Mouse (Mus musculus): ENCODE measurements at regions not wholly inside any gene's neighbourhood (a gene's known extent, or its start where the extent isn't known, plus 50 kb on each side); places are given as distances from the start of the nearest gene placed in this dataset.
"Not testable (repeated sequence)": the region's sequence is repeated elsewhere in the genome, so short reads cannot be mapped to it uniquely, and the experiment has no call there.

DNA sequence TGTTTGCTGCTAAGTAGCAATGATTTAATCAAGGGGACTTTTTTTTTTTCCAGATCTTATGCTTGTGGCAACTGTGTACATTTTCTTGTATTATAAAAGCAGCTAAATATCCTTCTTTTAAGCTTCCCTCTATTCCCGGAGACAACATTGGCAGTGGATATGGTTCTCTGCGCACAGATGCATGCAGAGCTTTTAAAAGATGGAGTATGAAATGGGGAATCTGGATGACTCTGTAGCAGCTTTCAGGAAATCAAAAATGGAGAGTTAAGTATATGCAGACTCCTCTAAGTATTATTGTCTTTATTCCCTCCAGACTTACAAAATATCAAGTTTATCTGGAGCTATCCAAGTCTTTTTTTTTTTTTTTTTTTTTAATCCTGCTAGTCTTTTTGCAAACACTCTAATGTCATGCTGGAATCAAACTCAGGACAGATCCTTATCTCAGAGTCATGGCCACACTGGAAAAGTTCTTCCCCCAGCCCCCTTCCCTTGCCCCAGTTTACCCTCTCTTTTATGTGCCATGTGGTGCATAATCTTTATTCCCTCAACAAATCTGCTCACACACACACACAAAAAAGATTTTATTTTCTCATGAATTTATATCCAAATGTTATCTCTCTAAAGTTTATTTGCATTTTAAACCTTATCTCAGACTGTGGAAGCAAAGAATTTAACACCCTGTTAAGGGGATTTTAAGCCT, 1080.3 kb upstream of the Cdh6 start:
- peak in 1 of 2 experiments; percentile 15 for DNase-seq (ENCODE audit: low spot score in 2 of 2)

DNA sequence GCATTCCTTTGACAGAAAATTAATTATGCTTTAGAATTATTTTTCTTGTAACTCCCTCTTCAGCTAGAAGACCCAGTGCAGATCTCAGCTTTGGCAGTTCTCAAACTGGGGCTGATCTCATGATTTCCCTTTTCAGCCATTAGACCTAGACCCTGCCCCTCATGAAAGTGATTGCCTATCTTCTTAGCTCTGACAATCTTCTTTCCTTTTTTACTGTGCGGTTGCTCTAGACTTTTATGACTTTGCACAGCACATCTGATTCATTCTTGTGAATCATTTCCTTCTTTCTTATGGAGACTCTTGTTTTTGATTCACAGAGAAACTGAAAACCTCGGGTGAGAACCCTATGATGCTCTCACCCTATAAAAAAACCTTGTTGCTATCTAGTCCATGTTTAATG, 1078.3 kb upstream of the Cdh6 start:
- no peak for DNase-seq (ENCODE audit: low spot score in 2 of 2)

- no peak for DNase-seq (ENCODE audit: low spot score in 2 of 2)
Measured at GRCm38 (mm10) chr15:14215236-14215635, 1041.8 kb upstream of the Cdh6 start.

DNA sequence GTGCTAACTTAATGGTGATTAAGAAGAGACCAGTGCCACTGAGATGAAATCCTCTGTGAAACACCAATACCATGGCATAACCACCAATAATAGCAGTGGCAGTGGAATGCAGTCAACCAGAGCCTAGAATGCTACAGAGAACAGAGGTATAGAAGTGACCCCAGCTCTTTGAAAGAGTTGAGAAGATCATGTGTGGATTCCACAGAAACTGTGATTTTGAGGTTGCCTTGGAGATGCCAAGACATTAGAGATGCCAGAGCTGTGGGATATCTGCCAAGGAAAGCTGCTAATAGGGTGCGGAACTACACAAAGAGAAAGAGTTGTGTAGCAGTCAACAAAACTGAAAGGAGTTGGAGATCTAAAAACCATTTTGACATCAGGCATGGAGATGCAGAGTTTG, 1041.3 kb upstream of the Cdh6 start:
- peak; percentile 4 to 6 for DNase-seq (ENCODE audit: low spot score in 2 of 2)

- DNase-seq (ENCODE audit: low spot score in 2 of 2): no peak
Measured at GRCm38 (mm10) chr15:14177523-14177922, 1004.0 kb upstream of the Cdh6 start.

GRCm38 (mm10) chr15:14137402-14137801, 963.9 kb upstream of the Cdh6 start:
- DNase-seq (ENCODE audit: low spot score in 2 of 2): no peak

GRCm38 (mm10) chr15:14123829-14124228, 950.4 kb upstream of the Cdh6 start:
- no peak for DNase-seq (ENCODE audit: low spot score in 2 of 2)

DNA sequence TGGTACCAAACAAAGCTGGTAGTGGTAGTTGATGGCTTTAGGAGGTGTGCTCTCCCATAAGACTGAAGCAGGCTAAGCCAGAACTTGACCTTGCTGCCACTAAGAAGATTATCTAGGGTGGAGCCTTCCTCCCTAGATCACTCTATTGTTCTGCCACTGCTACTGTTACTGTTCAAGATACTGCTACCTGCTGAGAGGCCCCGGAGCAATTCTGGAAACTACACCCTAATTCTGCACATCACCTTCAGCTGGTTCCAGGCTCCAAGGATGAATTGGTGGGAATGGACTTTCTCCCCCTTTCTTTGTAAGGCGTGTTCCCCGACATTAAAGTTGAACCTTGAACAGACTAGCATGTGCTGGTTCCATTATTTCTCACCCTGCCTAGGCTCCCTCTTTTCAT, 944.8 kb upstream of the Cdh6 start:
- DNase-seq (ENCODE audit: low spot score in 2 of 2): not testable (repeated sequence)

DNA sequence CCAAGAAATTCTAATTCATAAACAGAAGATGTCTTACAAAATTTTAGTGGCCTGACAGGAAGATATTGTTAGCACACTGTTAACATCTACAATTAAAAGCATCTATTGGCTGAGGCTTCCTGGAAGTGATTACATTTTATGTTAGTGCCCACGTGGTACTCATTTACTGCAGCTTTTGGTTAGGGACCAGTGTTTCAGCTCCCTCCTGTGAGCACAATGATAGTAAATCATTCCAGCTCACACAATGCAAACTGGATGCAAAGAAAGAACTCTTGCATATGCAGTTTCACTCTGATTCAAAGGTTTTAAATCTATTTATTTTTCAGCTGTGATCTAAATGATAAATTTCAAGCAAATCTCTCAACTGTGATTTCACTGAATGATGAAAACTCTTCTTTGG, 928.3 kb upstream of the Cdh6 start:
- DNase-seq (ENCODE audit: low spot score in 2 of 2): no peak

GRCm38 (mm10) chr15:14051872-14052271, 878.4 kb upstream of the Cdh6 start:
- DNase-seq (ENCODE audit: low spot score in 2 of 2): peak; percentile 8 to 40

Data from layer of hippocampus, postnatal 14 days (tissue).